Mouse (Mus musculus) limb, embryonic 11.5 days (tissue): ENCODE measurements around the gene Itm2a. TPM values are rescaled to one million over a fixed set of nuclear protein-coding genes. Genes with fewer than 3 reads are reported as not detected.

Experiments used
- ATAC-seq: fragments of 200-750 bp; cut with Nextera tagmentation; 2 replicates; pipeline ENCODE4 v1.8.0; 2017; ENCODE audit warnings: low read depth; ENCODE audit not compliant: insufficient number of reproducible peaks, low FRiP score, low TSS enrichment
- DNase-seq: peaks from one replicate; pipeline ENCODE4 v3.0.0-alpha.2; 2015; ENCODE audit warnings: low spot score
- H3K27ac ChIP-seq: fragments of 300-500 bp; sonication (generic); replicated peaks from 2 replicates; pipeline ENCODE4 v1.5.1; 2014; ENCODE audit warnings: low read depth, mild to moderate bottlenecking, low read length
- H3K27me3 ChIP-seq: fragments of 300-500 bp; sonication (generic); 2 replicates; pipeline ENCODE4 v1.6.1; 2014; ENCODE audit warnings: mild to moderate bottlenecking, low read length, mixed read lengths; ENCODE audit not compliant: control insufficient read depth, insufficient read depth
- H3K36me3 ChIP-seq: fragments of 300-500 bp; sonication (generic); 2 replicates; pipeline ENCODE4 v1.6.1; 2014; ENCODE audit warnings: mild to moderate bottlenecking, low read length, moderate library complexity, mixed read lengths; ENCODE audit not compliant: control insufficient read depth, insufficient read depth
- H3K4me1 ChIP-seq: fragments of 300-500 bp; sonication (generic); 2 replicates; pipeline ENCODE4 v1.6.1; 2014; ENCODE audit warnings: low read length, mixed read lengths; ENCODE audit not compliant: control insufficient read depth, insufficient read depth
- H3K4me2 ChIP-seq: fragments of 300-500 bp; sonication (generic); 2 replicates; pipeline ENCODE4 v1.6.1; 2014; ENCODE audit warnings: low read depth, mild to moderate bottlenecking, moderate library complexity; ENCODE audit not compliant: severe bottlenecking
- H3K4me3 ChIP-seq: fragments of 300-500 bp; sonication (generic); 2 replicates; pipeline ENCODE4 v1.5.1; 2014; ENCODE audit warnings: low read depth, low read length
- H3K9ac ChIP-seq: fragments of 300-500 bp; sonication (generic); 2 replicates; pipeline ENCODE4 v1.6.1; 2014; ENCODE audit warnings: mild to moderate bottlenecking, low read length
- H3K9me3 ChIP-seq: fragments of 300-500 bp; sonication (generic); 2 replicates; pipeline ENCODE4 v1.6.1; 2016; ENCODE audit warnings: low read length; ENCODE audit not compliant: control insufficient read depth
- WGBS: fragments of 180-500 bp; shearing (Covaris S2); extraction: QIAGEN DNeasy Blood & Tissue Kit; methylation state at CpG from one replicate; pipeline ENCODE4 v1.1.7; 2014; 5-methylcytosine and 5-hydroxymethylcytosine counted together
- polyA plus RNA-seq: library from polyadenylated mRNA; unstranded; fragments of >200 nt; fragmentation: Nextera tagmentation; extraction: Ambion mirVana; gene quantifications from 2 replicates; pipeline ENCODE4 v1.2.1, GENCODE M21; 2014

Gene Itm2a
- polyA plus RNA-seq, 1 experiment from 2014 or later, result 496 TPM

DNA sequence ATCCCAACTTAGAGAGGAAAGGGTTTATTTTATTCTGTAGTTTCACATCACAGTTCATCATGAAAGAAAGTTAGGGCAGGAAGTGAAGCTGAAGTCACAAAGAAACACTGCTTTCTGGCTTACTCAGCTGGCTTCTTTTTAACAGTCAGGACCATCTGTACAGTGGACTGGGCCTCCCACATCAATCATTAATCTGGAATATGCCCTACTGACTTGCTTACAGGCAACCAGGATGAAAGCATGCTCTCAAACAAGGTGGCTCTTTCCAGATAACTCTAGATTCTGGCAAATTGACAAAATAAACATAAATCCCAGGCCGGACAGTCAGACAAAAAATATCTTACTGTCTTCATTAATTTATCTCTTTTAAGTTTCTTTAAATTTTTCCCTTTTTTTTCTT lies 27.8 kb downstream of the Itm2a start:
- no peak overlapping the region for H3K27ac ChIP-seq
- no peaks in the 10 kb centered on the region for H3K9me3 ChIP-seq
- no peaks in the 10 kb centered on the region for H3K27me3 ChIP-seq
- no peaks in the 10 kb centered on the region for H3K36me3 ChIP-seq
- no peak overlapping the region for H3K9ac ChIP-seq
- no peak for DNase-seq
- ATAC-seq, result no peak
- H3K4me2 ChIP-seq, result no peak overlapping the region
- H3K4me3 ChIP-seq, result no peak overlapping the region
- 85% methylated on average over 1 of the region's 1 CpGs for WGBS
- no peaks in the 10 kb centered on the region for H3K4me1 ChIP-seq

Other genes starting within 250 kb of the Itm2a start
- 0.04 TPM in 1 of 2 replicates, not detected in the other for gene Gpr174, start 147.5 kb downstream of the Itm2a start, polyA plus RNA-seq